Mouse (Mus musculus) ES-E14 (cell line): ENCODE data around the gene Ly86.

Source experiments
- HCFC1 ChIP-seq: IDR thresholded peaks from 2 replicates; pipeline ENCODE4 v1.6.1; 2012; ENCODE audit warnings: low read length, inconsistent platforms, borderline replicate concordance; ENCODE audit not compliant: insufficient read depth
- MAFK ChIP-seq: IDR thresholded peaks from 2 replicates; pipeline ENCODE4 v1.6.1; 2014; ENCODE audit warnings: mild to moderate bottlenecking, low read depth, low read length, inconsistent platforms; ENCODE audit not compliant: insufficient read depth
- ZNF384 ChIP-seq: IDR thresholded peaks from 2 replicates; pipeline ENCODE4 v1.6.1; 2012; ENCODE audit warnings: low read depth, low read length, inconsistent platforms

DNA sequence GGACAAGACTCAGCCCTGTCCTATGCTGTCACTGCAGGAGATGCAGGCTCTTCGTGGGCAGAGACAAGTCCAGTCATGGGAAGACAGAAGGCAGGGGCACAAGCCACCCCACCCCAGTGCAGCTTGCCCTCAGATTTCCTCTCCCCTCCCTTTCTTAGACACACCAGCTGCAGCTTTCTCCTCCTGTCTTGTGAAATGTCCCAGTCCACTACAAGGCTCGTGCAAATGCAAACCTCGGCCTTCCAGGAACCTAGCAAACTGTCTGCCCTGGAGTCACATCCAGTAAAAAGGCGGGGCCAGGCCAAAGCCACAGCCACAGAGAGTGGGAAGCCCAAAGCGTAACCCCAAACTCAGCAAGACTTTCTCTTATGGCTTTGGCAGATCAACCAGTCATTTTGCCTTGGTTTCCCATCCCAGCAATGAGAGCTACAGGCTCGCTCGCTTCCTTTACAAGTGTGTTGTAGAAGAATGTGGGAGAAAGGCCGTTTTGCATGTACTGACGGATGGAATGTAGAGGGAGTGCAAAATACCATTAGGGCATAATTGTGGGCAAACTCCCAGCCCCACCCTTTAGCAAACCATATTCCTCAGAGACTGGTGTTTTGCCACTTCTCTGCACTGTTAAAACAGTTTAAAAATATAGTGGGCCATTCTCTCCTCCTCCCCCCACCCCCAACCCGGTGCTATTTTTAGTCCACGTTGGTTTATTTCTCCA lies 95.7 kb downstream of the Ly86 start:
- TF ChIP-seq MAFK (no peak), HCFC1 (no peak), ZNF384 (no peak)
